Mouse (Mus musculus): ENCODE results near the gene Agap2. TPM values are rescaled to one million over a fixed set of nuclear protein-coding genes. Genes with fewer than 3 reads are reported as not detected.
"Not testable (repeated sequence)": the region's sequence is repeated elsewhere in the genome, so short reads cannot be mapped to it uniquely, and the experiment has no call there.

Gene Agap2
- total RNA-seq, 2 experiments from 2014 or later = 3.8 to 51.8 TPM

GRCm38 (mm10) chr10:127072969-127073368 is 2.1 kb upstream of the Agap2 start:
- not testable (repeated sequence) for ATAC-seq (replicated peaks; ENCODE audit: low FRiP score, poor library complexity, severe bottlenecking)

GRCm38 (mm10) chr10:127073981-127074380 is 1.1 kb upstream of the Agap2 start:
- ATAC-seq (replicated peaks; ENCODE audit: low FRiP score, poor library complexity, severe bottlenecking) = no peak

- no peak for ATAC-seq (replicated peaks; ENCODE audit: low FRiP score, poor library complexity, severe bottlenecking)
These were observed 567 bp downstream of the Agap2 start for GRCm38 (mm10) chr10:127075651-127076050.

DNA sequence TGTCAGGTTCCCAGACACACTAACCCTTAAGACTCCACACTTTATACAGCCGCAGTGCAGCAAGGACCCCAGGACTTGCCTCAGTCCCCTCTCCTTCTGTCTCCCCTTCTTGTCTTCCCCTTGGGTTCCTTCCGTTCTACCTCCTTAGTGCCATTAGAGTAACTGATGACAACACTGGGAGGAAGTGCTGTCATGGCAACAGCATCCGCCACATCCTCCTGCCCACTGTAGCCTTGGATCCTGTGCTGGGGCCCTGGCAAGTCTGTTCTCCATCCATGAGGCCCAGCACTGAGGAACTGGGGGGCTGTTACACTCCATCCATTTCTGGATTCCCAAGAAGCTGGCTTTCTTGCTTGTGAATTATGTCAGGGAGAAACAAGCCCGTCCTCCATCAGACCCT is 998 bp downstream of the Agap2 start:
- ATAC-seq (replicated peaks; ENCODE audit: low FRiP score, poor library complexity, severe bottlenecking) = no peak

- ATAC-seq (replicated peaks; ENCODE audit: low FRiP score, poor library complexity, severe bottlenecking) = no peak
These were observed 2.4 kb downstream of the Agap2 start for GRCm38 (mm10) chr10:127077515-127077914.

DNA sequence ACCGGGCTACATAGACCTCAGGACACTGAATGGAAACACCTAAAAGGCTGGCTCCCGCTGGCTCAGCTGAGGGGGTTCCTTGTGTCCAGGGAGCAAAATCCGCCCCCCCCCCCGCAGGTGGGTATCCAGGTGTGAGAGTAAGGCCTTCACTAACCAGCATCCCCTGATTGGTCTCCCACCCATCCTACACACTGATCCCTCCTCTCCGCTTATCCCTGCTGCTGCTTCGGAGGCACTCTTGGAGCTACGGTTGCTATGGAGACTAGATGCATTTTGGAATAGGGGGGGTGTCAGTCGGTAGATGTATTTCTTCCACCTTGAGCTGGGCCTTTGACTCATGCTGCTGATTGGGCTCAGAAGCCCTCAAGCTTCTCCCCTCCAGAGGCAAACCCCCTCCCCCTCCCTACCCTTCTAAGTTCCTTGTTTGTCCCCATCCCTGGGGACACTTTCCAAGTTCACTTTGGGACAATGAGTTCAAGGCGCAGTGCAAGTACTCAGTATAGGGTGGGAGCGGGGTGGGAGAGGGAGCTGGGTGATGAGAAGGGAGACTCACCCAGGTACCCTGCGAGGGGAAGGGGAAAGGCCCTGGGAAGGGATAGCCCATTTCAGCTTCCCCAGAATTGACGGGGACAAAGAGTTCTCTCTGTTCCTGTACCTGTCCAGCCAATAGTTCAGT is 3.1 kb downstream of the Agap2 start:
- no peak for ATAC-seq (replicated peaks; ENCODE audit: low FRiP score, poor library complexity, severe bottlenecking)

GRCm38 (mm10) chr10:127078677-127079575 is 3.8 kb downstream of the Agap2 start:
- no peak for ATAC-seq (replicated peaks; ENCODE audit: low FRiP score, poor library complexity, severe bottlenecking)

DNA sequence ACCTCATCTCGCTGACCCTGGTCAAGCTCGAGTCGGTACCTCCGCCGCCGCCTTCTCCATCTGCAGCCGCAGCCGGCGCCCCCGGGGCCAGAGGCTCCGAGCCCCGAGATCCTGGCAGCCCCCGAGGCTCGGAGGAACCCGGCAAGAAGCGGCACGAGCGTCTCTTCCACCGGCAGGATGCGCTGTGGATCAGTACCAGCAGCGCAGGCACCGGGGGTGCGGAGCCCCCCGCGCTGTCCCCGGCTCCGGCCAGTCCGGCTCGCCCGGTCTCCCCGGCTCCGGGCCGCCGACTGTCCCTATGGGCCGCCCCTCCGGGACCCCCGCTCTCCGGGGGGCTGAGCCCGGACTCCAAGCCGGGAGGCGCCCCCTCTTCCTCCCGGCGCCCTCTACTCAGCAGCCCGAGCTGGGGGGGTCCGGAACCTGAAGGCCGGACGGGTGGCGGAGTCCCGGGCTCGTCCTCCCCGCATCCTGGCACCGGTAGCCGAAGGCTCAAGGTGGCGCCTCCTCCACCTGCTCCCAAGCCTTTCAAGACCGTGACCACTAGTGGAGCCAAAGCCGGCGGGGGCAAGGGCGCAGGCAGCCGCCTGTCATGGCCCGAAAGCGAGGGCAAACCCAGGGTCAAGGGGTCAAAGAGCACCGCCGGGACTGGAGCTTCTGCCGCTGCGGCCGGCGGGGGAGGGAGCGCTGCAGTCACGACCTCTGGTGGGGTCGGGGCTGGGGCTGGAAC is 4.7 kb downstream of the Agap2 start:
- ATAC-seq (replicated peaks; ENCODE audit: low FRiP score, poor library complexity, severe bottlenecking) = no peak

GRCm38 (mm10) chr10:127080901-127081780 is 6.1 kb downstream of the Agap2 start:
- ATAC-seq (replicated peaks; ENCODE audit: low FRiP score, poor library complexity, severe bottlenecking) = no peak

DNA sequence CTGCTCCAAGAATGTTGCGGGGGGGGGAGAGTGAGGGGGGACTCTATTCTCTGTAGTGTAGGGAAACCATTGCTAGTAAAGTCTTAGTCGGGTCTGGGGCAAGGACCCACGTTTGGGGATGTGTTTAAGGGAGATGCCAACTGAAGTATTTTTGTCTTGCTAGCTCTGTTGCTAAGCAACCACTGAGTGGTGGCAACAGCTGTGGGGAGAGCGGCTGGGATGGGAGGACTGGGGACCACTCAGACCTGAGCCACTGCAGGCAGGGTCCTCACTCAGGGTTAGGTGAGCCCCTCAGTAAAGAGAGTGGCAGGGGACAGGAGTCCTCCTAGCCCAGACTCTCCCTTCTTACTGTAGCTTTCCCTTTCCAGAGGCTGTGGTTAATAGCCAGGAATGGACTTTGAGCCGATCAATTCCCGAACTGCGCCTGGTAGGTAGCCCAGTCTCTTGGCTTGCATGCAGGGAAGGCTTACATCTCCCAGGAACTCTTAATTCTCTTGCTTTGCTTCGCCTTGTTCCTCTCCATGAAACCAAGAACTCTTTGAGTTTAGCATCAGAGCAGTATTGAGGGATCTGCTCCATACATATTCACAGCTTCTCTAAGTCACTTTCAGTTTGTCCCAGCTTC is 7.0 kb downstream of the Agap2 start:
- no peak for ATAC-seq (replicated peaks; ENCODE audit: low FRiP score, poor library complexity, severe bottlenecking)

- ATAC-seq (replicated peaks; ENCODE audit: low FRiP score, poor library complexity, severe bottlenecking) = no peak
These were observed 8.3 kb downstream of the Agap2 start for GRCm38 (mm10) chr10:127083292-127083914.

DNA sequence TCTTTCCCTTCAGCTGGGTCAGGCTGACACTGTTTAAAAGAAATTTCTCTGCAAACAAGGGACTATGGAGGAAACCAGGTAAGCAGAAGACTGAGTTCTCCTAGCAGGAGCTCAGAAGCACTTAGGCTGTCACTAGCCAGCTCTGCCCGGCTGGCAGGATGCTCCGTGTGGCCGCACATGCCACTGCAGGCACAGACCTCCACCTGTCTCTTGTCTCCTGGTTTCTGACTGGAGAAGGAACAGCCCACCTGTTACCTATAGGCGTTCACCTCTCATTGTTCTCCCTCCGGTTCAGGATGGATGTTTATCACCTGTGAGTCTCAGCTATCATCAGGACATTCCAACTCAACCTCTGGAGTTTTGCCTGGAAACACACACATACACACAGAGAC is 8.8 kb downstream of the Agap2 start:
- no peak for ATAC-seq (replicated peaks; ENCODE audit: low FRiP score, poor library complexity, severe bottlenecking)

DNA sequence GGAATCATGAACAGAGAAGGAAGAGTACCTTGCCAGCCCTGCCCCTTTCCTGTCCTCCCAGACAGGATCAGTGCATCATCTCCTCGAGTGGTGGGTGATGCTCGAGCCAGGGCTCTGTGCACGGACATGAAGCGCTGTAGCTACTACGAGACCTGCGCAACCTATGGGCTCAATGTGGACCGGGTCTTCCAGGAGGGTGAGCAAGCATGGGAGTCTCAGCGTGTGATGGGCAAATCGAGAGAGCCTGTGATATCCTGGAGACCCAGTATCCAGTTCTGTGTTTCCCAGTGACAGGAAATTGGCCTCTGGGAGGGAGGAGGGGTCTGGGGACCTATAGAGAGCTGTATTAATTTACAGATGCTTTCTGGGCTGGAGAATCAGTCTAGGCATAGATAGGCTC is 10.0 kb downstream of the Agap2 start:
- no peak for ATAC-seq (replicated peaks; ENCODE audit: low FRiP score, poor library complexity, severe bottlenecking)

DNA sequence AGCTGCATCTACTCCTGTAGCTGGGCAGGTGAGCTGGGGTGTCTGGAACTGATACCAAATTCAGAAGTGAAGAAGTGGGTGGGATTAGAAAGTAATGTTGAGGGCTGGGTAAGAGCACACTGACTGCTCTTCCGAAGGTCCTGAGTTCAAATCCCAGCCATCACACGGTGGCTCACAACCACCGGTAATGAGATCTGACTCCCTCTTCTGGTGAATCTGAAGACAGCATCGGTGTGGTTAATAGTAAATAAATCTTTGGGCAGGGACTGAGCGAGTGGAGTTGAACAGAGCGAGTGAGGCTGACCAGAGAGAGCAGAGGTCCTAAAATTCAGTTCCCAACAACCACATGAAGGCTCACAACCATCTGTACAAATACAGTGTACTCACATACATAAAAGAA is 10.5 kb downstream of the Agap2 start:
- no peak for ATAC-seq (replicated peaks; ENCODE audit: low FRiP score, poor library complexity, severe bottlenecking)

DNA sequence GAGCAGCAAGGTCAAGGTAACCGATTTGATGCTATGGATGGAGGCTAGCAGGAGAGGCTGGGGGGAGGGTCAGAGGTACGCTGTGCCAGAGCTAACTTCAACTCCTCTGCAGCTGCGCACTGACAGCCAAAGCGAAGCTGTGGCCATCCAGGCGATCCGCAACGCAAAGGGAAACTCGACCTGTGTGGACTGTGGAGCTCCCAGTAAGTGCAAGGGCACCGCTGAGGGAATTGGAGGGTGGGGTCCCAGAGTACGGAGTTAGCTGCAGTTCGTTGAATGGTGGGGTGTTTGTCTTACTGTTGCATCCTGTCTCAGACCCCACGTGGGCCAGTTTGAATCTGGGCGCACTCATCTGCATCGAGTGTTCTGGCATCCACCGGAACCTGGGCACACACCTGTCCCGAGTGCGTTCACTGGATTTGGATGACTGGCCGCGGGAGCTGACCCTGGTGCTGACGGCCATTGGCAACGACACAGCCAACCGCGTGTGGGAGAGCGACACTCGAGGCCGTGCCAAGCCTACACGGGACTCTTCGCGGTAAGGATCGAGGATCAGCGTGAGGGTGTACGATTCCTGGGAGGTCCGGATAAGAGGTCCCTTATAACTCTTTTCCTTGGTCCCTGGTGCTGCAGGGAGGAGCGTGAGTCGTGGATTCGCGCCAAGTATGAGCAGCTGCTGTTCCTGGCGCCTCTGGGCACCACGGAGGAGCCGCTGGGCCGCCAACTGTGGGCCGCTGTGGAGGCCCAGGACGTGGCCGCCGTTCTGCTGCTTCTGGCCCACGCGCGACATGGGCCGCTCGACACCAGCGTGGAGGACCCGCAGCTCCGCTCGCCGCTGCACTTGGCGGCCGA is 15.7 kb downstream of the Agap2 start:
- no peak for ATAC-seq (replicated peaks; ENCODE audit: low FRiP score, poor library complexity, severe bottlenecking)

DNA sequence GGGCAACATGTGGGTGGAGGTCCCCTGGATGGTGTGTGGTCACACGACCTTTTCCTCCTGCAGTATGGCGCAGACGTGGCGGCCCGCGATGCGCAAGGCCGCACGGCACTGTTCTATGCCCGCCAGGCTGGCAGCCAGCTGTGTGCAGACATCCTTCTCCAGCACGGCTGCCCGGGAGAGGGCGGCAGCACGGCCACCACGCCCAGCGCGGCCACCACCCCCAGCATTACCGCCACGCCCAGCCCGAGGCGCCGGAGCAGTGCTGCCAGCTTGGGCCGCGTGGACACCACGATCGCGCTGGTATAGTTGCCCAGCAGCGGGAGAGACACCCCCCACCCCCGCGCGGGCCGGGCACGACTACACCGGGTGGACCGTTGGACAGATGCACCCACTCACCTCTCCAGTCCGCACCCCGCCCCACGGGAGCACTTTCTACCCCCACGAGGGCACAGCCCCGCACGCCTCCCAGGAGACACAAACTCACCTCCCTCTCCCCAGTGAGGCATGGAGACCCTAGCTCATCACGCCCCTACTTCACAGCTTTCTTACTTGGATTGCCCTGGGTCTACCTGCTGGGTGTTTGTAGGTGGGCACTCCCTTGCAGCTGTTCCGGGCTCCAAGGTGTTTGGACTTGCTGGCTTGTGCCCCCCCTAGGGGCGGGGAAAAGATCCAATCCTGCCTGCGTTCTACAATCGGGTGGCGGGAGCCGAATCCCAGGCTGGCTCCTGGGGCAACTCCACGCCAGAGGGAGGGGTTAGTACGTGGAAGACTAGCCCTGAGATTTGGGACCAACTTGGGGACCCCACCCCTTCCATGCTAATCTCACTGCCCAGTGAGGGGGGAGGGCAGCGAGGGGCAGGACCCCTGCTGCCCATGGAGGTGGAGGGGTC is 16.7 kb downstream of the Agap2 start:
- ATAC-seq (replicated peaks; ENCODE audit: low FRiP score, poor library complexity, severe bottlenecking) = no peak

- no peak for ATAC-seq (replicated peaks; ENCODE audit: low FRiP score, poor library complexity, severe bottlenecking)
These were observed 17.7 kb downstream of the Agap2 start for GRCm38 (mm10) chr10:127092742-127093141.

Data from erythroid progenitor cell, adult 5-6 weeks (primary cell).